Mouse (Mus musculus) midbrain, embryonic 16.5 days (tissue): ENCODE measurements around the gene E130309D02Rik. TPM values are rescaled to one million over a fixed set of nuclear protein-coding genes. Genes with fewer than 3 reads are reported as not detected.

Experiments
- ATAC-seq: fragments of 200-750 bp; cut with Nextera tagmentation; 2 replicates; pipeline ENCODE4 v1.8.0; 2017; ENCODE audit warnings: moderate TSS enrichment
- H3K27ac ChIP-seq: fragments of 300-500 bp; sonication (generic); 2 replicates; pipeline ENCODE4 v1.5.1; 2014; ENCODE audit warnings: mild to moderate bottlenecking, low read length, mixed read lengths
- H3K27me3 ChIP-seq: fragments of 300-500 bp; sonication (generic); 2 replicates; pipeline ENCODE4 v1.6.1; 2014; ENCODE audit warnings: low read depth, low read length, mixed read lengths; ENCODE audit not compliant: control insufficient read depth, insufficient read depth
- H3K36me3 ChIP-seq: fragments of 300-500 bp; sonication (generic); 2 replicates; pipeline ENCODE4 v1.6.1; 2014; ENCODE audit warnings: mild to moderate bottlenecking, low read length, moderate library complexity, mixed read lengths; ENCODE audit not compliant: control insufficient read depth, insufficient read depth
- H3K4me1 ChIP-seq: fragments of 300-500 bp; sonication (generic); 2 replicates; pipeline ENCODE4 v1.6.1; 2014; ENCODE audit warnings: mild to moderate bottlenecking, low read length, mixed read lengths; ENCODE audit not compliant: control insufficient read depth, insufficient read depth
- H3K4me2 ChIP-seq: fragments of 300-500 bp; sonication (generic); 2 replicates; pipeline ENCODE4 v1.6.1; 2014; ENCODE audit warnings: mild to moderate bottlenecking, low read length, mixed read lengths
- H3K4me3 ChIP-seq: fragments of 300-500 bp; sonication (generic); 2 replicates; pipeline ENCODE4 v1.5.1; 2014; ENCODE audit warnings: low read depth, mild to moderate bottlenecking, low read length, moderate library complexity, mixed read lengths
- H3K9ac ChIP-seq: fragments of 300-500 bp; sonication (generic); 2 replicates; pipeline ENCODE4 v1.6.1; 2014; ENCODE audit warnings: low read depth, low read length, mixed read lengths
- H3K9me3 ChIP-seq: fragments of 300-500 bp; sonication (generic); replicated peaks from 2 replicates; pipeline ENCODE4 v1.6.1; 2014; ENCODE audit warnings: mild to moderate bottlenecking, low read length, mixed read lengths; ENCODE audit not compliant: control insufficient read depth, poor library complexity, severe bottlenecking
- WGBS: fragments of 180-500 bp; shearing (Covaris S2); extraction: QIAGEN DNeasy Blood & Tissue Kit; methylation state at CpG from one replicate; pipeline ENCODE4 v1.1.7; 2014; 5-methylcytosine and 5-hydroxymethylcytosine counted together
- polyA plus RNA-seq: library from polyadenylated mRNA; unstranded; fragments of >200 nt; fragmentation: Nextera tagmentation; extraction: Ambion mirVana; gene quantifications from 2 replicates; pipeline ENCODE4 v1.2.1, GENCODE M21; 2015

Gene E130309D02Rik
- polyA plus RNA-seq, 1 experiment from 2014 or later = 25.3 TPM

GRCm38 (mm10) chr5:143316605-143317287 lies 1.6 kb upstream of the E130309D02Rik start:
- WGBS = 93% methylated on average over 5 of the region's 5 CpGs
- no peaks in the 10 kb centered on the region for H3K9me3 ChIP-seq
- H3K27me3 ChIP-seq = no peaks in the 10 kb centered on the region
- no peak for ATAC-seq
- no peak overlapping the region for H3K9ac ChIP-seq
- no peak overlapping the region for H3K4me2 ChIP-seq
- peaks cover 14% of the 10 kb centered on the region; the same call in 1 of the 2 replicates for H3K36me3 ChIP-seq
- no peak overlapping the region for H3K27ac ChIP-seq
- H3K4me3 ChIP-seq = no peak overlapping the region
- H3K4me1 ChIP-seq = peaks cover 20% of the 10 kb centered on the region

DNA sequence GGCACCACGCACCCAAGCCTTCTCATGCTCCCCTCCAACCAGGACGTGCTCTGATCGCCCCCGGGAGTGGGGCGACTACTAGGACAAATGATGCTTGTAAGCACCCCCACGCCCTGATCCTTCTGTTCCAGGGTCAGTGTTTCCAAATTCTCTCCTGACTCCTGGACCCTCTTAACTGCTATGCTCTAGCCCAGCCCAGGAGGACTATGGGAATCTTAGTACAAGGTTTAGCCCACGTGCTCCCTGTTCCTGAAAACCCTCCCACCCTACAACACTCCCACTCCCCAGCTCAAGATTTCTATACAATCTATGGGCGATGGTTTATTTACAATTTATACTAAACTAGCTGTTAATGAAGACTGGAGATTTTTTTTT lies 341 bp upstream of the E130309D02Rik start:
- peaks cover 22% of the 10 kb centered on the region for H3K36me3 ChIP-seq
- H3K27me3 ChIP-seq = no peaks in the 10 kb centered on the region
- H3K9ac ChIP-seq = no peak overlapping the region
- peaks cover 21% of the 10 kb centered on the region for H3K4me1 ChIP-seq
- peak overlapping the region; percentile 68 for H3K4me2 ChIP-seq
- peak overlapping the region; percentile 97 for H3K27ac ChIP-seq
- WGBS = 13% methylated on average over 8 of the region's 8 CpGs
- H3K4me3 ChIP-seq = peak overlapping the region; percentile 89
- H3K9me3 ChIP-seq = no peaks in the 10 kb centered on the region
- peak; percentile 37 for ATAC-seq

DNA sequence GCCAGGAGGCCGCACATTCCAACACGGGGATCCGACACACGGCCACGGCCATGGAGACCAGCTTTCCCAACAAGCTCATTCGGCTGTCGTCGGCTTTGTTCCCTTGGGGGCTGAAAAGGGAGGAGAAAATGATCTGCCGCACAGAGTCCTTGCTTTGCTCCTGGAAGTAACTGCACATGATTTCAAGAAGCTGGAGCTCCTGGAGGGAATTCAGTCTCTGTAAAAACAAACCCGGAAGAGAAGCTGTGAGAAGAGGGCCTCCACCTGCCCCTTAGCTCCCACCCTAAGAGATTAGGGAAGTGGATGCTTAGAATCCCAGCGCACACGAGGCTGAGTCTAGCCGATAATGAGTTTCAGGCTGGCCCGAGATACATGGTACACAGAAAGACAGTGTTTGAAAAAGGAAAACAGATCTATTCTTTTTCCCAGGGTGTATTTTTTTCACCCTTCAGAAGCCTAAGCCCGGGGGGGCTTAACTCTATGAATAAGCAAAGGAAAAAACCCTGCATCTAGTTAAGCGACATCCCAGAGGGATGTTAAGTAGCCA lies 904 bp downstream of the E130309D02Rik start:
- H3K9me3 ChIP-seq = no peaks in the 10 kb centered on the region
- no peaks in the 10 kb centered on the region for H3K27me3 ChIP-seq
- H3K4me1 ChIP-seq = peaks cover 23% of the 10 kb centered on the region
- WGBS = under 1% methylated on average over 16 of the region's 16 CpGs
- H3K4me2 ChIP-seq = peak overlapping the region; percentile 68
- peaks cover 27% of the 10 kb centered on the region for H3K36me3 ChIP-seq
- H3K4me3 ChIP-seq = peak overlapping the region; percentile 89
- peak overlapping the region; percentile 97 for H3K27ac ChIP-seq
- peak overlapping the region; percentile 98 for H3K9ac ChIP-seq
- ATAC-seq = no peak; the same call in 1 of the 2 replicates

GRCm38 (mm10) chr5:143311886-143312285 lies 3.3 kb downstream of the E130309D02Rik start:
- Histone ChIP-seq H3K4me1 (peaks cover 26% of the 10 kb centered on the region), H3K27me3 (no peaks in the 10 kb centered on the region), H3K9ac (no peak overlapping the region), H3K36me3 (peaks cover 40% of the 10 kb centered on the region), H3K27ac (no peak overlapping the region), H3K4me2 (no peak overlapping the region), H3K4me3 (no peak overlapping the region), H3K9me3 (no peaks in the 10 kb centered on the region)
- WGBS = 74% methylated on average over 8 of the region's 8 CpGs
- ATAC-seq = no peak

DNA sequence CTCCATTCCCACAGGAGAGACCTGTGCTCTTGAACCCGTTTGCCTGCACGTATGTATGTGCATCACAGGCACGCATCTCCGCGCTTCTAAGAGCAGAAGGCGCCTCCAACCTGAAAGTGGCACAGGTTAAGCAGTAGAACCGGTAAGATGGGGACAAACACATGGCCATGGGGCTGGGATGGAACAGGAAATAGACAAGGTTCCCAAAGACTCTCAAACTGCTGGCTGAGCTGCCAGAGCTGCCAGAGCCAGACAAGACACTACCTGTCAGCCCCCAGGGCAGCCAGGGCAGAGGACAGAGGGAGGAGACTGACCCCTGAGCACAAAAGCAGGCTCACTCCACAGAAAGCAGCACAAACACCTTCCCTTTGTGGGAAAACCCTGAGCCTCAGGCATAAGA lies 5.2 kb downstream of the E130309D02Rik start:
- ATAC-seq = no peak
- Histone ChIP-seq H3K4me2 (no peak overlapping the region), H3K27ac (no peak overlapping the region), H3K27me3 (no peaks in the 10 kb centered on the region), H3K9me3 (no peaks in the 10 kb centered on the region), H3K9ac (no peak overlapping the region), H3K4me3 (no peak overlapping the region), H3K4me1 (peaks cover 27% of the 10 kb centered on the region), H3K36me3 (peaks cover 42% of the 10 kb centered on the region)
- 98% methylated on average over 7 of the region's 7 CpGs for WGBS

- H3K36me3 ChIP-seq = peaks cover 46% of the 10 kb centered on the region
- H3K27ac ChIP-seq = no peak overlapping the region
- WGBS = 94% methylated on average over 5 of the region's 5 CpGs
- H3K4me2 ChIP-seq = no peak overlapping the region
- H3K4me3 ChIP-seq = no peak overlapping the region
- no peaks in the 10 kb centered on the region for H3K27me3 ChIP-seq
- peaks cover 22% of the 10 kb centered on the region for H3K4me1 ChIP-seq
- no peak for ATAC-seq
- H3K9me3 ChIP-seq = no peaks in the 10 kb centered on the region
- H3K9ac ChIP-seq = no peak overlapping the region
Measured at GRCm38 (mm10) chr5:143308825-143309224, 6.3 kb downstream of the E130309D02Rik start.

- no peaks in the 10 kb centered on the region for H3K9me3 ChIP-seq
- no peaks in the 10 kb centered on the region for H3K27me3 ChIP-seq
- H3K9ac ChIP-seq = no peak overlapping the region
- peaks cover 38% of the 10 kb centered on the region for H3K36me3 ChIP-seq
- no peak overlapping the region for H3K4me2 ChIP-seq
- no peak for ATAC-seq
- H3K27ac ChIP-seq = no peak overlapping the region
- no peak overlapping the region for H3K4me3 ChIP-seq
- peaks cover 4% of the 10 kb centered on the region; the same call in 1 of the 2 replicates for H3K4me1 ChIP-seq
- 84% methylated on average over 7 of the region's 7 CpGs for WGBS
Measured at GRCm38 (mm10) chr5:143304251-143304650, 10.9 kb downstream of the E130309D02Rik start.

DNA sequence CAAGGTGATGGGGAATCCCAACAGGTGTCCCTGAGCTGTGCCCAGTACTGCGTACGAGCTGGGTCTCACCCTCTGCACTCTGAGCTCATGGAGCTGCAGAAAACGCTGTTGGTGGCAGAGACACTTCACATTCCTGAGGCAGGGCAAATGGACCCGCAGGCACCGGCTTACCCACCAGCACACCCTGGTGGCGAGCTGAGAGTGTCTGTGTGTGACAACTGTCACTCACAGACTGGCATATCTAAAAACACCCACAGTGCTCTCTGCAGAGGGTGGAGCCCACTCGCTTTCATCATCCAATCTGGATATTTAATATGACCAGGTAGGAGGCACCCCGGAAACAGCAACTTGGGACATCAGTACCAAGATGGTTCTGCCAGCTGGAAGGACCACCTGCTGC lies 13.9 kb downstream of the E130309D02Rik start:
- Histone ChIP-seq H3K9ac (no peak overlapping the region), H3K9me3 (no peaks in the 10 kb centered on the region), H3K4me3 (no peak overlapping the region), H3K4me1 (no peaks in the 10 kb centered on the region; the same call in 1 of the 2 replicates), H3K27me3 (no peaks in the 10 kb centered on the region), H3K27ac (no peak overlapping the region), H3K4me2 (no peak overlapping the region), H3K36me3 (peaks cover 27% of the 10 kb centered on the region)
- no peak for ATAC-seq
- WGBS = 84% methylated on average over 8 of the region's 8 CpGs

- no peak for ATAC-seq
- no peak overlapping the region for H3K9ac ChIP-seq
- H3K4me1 ChIP-seq = no peaks in the 10 kb centered on the region
- H3K27ac ChIP-seq = no peak overlapping the region
- no peak overlapping the region for H3K4me3 ChIP-seq
- H3K4me2 ChIP-seq = no peak overlapping the region
- no peaks in the 10 kb centered on the region for H3K27me3 ChIP-seq
- 91% methylated on average over 4 of the region's 4 CpGs for WGBS
- H3K36me3 ChIP-seq = peaks cover 24% of the 10 kb centered on the region
- no peaks in the 10 kb centered on the region; the same call in 1 of the 2 replicates for H3K9me3 ChIP-seq
Measured at GRCm38 (mm10) chr5:143299686-143300085, 15.5 kb downstream of the E130309D02Rik start.
